Mouse (Mus musculus): ENCODE measurements around the gene Tprg.
A peak's percentile ranks its signal among the peaks of the same experiment; 100 is the strongest.

DNA sequence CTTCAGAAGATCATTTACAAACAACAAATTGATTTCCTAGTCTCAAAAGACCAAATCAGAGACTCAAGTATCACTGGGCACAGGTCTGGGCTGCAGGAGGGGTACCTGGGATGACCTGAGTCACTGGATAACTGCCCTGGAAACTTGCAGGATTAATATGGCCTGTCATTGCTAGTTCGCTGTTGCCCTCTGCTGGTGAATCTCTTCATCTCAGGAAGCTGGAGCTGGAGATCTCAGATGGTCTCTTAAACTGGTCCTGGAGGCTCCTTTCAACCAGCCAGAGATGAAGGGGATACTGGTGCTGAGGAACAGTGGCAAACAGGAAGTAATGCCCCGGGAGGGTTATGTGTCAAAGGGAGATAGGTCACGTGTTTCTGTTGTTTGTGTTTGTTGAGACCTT lies 63.0 kb downstream of the Tprg start:
- TF ChIP-seq POLR2A (IDR thresholded peaks at IDR 0.05; ENCODE audit: insufficient read depth, low read depth, low read length) (no peak), CTCF (IDR thresholded peaks at IDR 0.05; ENCODE audit: insufficient read depth, low read depth, low read length) (0 out of 2 replicates have a peak, but pooled peaks have one; percentile 25)
